Mouse (Mus musculus) forebrain, embryonic 16.5 days (tissue): ENCODE measurements around the gene Pygo2. TPM values are rescaled to one million over a fixed set of nuclear protein-coding genes. Genes with fewer than 3 reads are reported as not detected.
A peak's percentile ranks its signal among the peaks of the same experiment; 100 is the strongest.
"Not testable (repeated sequence)": the region's sequence is repeated elsewhere in the genome, so short reads cannot be mapped to it uniquely, and the experiment has no call there.

Source experiments
- ATAC-seq: fragments of 200-750 bp; cut with Nextera tagmentation; 2 replicates; pipeline ENCODE4 v1.8.0; 2017; ENCODE audit warnings: mild to moderate bottlenecking, moderate library complexity
- H3K27ac ChIP-seq: fragments of 300-500 bp; sonication (generic); 2 replicates; pipeline ENCODE4 v1.5.1; 2014; ENCODE audit warnings: low read length, control low read depth
- H3K27me3 ChIP-seq: fragments of 300-500 bp; sonication (generic); replicated peaks from 2 replicates; pipeline ENCODE4 v1.6.1; 2014; ENCODE audit warnings: low read length; ENCODE audit not compliant: control insufficient read depth, insufficient read depth
- H3K36me3 ChIP-seq: fragments of 300-500 bp; sonication (generic); 2 replicates; pipeline ENCODE4 v1.6.1; 2014; ENCODE audit not compliant: control insufficient read depth, insufficient read depth
- H3K4me1 ChIP-seq: fragments of 300-500 bp; sonication (generic); replicated peaks from 2 replicates; pipeline ENCODE4 v1.6.1; 2014; ENCODE audit warnings: low read length; ENCODE audit not compliant: control insufficient read depth, insufficient read depth
- H3K4me2 ChIP-seq: fragments of 300-500 bp; sonication (generic); 2 replicates; pipeline ENCODE4 v1.6.1; 2014; ENCODE audit warnings: mild to moderate bottlenecking, low read length, control low read depth
- H3K4me3 ChIP-seq: fragments of 300-500 bp; sonication (generic); replicated peaks from 2 replicates; pipeline ENCODE4 v1.5.1; 2014; ENCODE audit warnings: mild to moderate bottlenecking, low read length, control low read depth
- H3K9ac ChIP-seq: fragments of 300-500 bp; sonication (generic); replicated peaks from 2 replicates; pipeline ENCODE4 v1.6.1; 2014; ENCODE audit warnings: low read depth, low read length, control low read depth
- H3K9me3 ChIP-seq: fragments of 300-500 bp; sonication (generic); 2 replicates; pipeline ENCODE4 v1.6.1; 2016; ENCODE audit warnings: low read length; ENCODE audit not compliant: control insufficient read depth
- WGBS: fragments of 180-500 bp; shearing (Covaris S2); extraction: QIAGEN DNeasy Blood & Tissue Kit; methylation state at CpG from one replicate; pipeline ENCODE4 v1.1.7; 2014; 5-methylcytosine and 5-hydroxymethylcytosine counted together
- polyA plus RNA-seq: library from polyadenylated mRNA; unstranded; fragments of >200 nt; fragmentation: Nextera tagmentation; extraction: Ambion mirVana; gene quantifications from 2 replicates; pipeline ENCODE4 v1.2.1, GENCODE M21; 2015

Gene Pygo2
- polyA plus RNA-seq, 1 experiment from 2014 or later, result 40.0 TPM

DNA sequence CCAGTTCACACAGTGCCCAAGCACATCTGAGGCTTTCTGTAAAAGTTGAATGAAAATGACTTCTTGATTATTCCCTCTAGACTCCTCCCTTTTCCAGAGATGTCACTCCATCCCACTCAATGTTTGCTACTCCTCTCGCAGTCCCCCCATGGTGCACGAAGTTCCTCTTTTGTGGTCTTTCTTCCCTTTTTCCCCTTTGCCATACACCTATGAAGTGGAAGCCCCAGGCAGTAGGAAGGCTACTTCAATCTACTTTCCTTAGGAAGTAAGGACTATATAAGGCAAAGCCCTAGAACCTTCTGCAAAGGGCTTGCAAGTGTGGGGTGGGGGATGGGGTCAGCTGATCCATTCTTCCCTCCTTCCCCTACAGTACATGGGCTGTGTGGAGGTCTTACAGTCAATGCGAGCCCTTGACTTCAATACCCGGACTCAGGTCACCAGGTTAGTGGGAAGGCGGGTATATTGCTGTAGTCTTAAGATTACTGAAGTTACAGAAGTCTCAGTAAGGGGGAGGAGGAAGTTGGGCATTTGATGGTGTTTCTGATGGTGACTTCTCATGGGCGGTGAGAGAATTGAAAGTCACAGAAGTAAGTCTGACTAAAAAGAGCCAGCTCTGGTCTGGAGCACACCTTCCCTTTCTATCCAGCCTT, 7.3 kb upstream of the Pygo2 start:
- 75% methylated on average over 6 of the region's 6 CpGs for WGBS
- Histone ChIP-seq H3K9ac (no peak overlapping the region), H3K36me3 (no peaks in the 10 kb centered on the region), H3K27me3 (no peaks in the 10 kb centered on the region), H3K4me3 (no peak overlapping the region), H3K4me1 (peaks cover 20% of the 10 kb centered on the region), H3K27ac (no peak overlapping the region), H3K9me3 (no peaks in the 10 kb centered on the region), H3K4me2 (no peak overlapping the region)
- ATAC-seq, result no peak

DNA sequence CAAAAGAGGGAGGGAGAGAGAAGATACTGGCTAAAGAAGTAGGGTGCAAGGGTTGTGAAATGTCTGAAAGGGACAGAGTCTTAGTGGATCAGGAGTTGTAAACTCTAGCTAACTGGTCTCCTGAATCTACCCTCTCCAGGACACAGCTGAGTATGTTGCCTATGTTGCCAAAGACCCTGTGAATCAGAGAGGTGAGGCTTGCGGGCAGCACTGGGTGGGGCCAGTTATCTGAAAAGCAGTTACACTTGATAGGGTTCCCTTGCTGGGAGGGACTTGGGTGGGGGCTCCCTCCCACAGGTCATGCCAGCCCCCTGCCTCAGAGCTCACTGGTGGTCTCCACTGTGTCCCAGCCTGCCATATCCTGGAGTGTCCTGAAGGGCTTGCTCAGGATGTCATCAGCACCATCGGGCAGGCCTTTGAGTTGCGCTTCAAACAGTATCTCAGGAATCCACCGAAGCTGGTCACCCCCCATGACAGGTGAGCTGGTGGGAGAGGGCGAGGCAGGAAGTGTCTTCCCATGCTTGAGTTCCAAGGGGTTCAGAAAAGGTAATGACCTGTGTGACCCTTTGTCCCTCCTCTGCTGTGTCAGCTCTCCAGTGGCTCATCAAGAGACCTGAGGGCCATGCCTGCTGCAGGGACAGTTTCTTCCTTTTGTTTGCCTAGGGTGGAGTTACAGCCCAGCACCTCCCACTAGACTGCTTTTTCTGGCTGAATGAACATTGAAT, 5.4 kb upstream of the Pygo2 start:
- ATAC-seq, result no peak
- WGBS, result 93% methylated on average over 5 of the region's 5 CpGs

DNA sequence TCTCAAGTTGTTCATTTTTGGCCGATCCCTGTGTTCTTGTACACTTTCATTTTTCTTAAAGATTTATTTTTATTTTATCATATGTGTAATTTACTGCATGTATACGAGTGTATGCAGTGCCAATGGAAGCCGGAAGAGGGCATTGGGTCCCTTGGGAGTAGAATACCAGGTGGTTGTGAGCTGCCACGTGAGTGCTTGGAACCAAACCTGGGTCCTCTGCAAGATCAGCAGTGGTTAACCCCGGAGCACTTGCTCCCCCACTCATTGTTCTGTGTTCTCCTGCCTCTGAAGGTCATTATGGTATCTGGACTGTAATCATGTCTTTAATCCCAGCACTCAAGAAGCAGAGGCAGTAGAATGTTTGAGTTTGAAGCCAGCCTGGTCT, 4.9 kb upstream of the Pygo2 start:
- H3K27ac ChIP-seq, result no peak overlapping the region
- ATAC-seq, result no peak
- WGBS, result 86% methylated on average over 5 of the region's 5 CpGs
- no peaks in the 10 kb centered on the region for H3K27me3 ChIP-seq
- H3K9ac ChIP-seq, result no peak overlapping the region
- H3K4me3 ChIP-seq, result no peak overlapping the region
- no peaks in the 10 kb centered on the region for H3K36me3 ChIP-seq
- peaks cover 12% of the 10 kb centered on the region for H3K4me1 ChIP-seq
- H3K9me3 ChIP-seq, result no peaks in the 10 kb centered on the region
- H3K4me2 ChIP-seq, result no peak overlapping the region

More for the DNA sequence above, 5.4 kb upstream of the Pygo2 start:
- no peak overlapping the region for H3K4me2 ChIP-seq
- no peak overlapping the region for H3K9ac ChIP-seq
- no peak overlapping the region for H3K4me3 ChIP-seq
- no peak overlapping the region for H3K27ac ChIP-seq
- peaks cover 14% of the 10 kb centered on the region for H3K4me1 ChIP-seq
- no peaks in the 10 kb centered on the region for H3K36me3 ChIP-seq
- no peaks in the 10 kb centered on the region for H3K9me3 ChIP-seq
- H3K27me3 ChIP-seq, result no peaks in the 10 kb centered on the region

DNA sequence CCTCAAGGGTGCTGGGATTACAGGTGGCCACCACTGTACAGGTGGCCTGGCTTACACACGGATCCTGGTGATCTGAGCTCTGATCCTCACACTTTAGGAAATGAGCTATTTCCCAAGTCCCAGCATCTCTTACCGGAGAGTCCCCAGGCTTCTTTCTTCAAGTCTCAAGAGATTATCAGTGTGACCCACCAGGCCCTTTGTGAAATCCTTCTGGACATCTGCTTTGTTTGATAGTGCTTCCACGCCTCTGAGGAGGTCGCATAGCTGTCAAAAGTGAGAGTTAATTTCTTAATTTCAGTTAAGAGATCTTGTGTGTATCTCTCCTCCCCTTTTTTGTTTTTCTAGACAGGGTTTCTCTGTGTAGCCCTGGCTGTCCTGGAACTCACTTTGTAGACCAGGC, 4.1 kb upstream of the Pygo2 start:
- no peak for ATAC-seq
- Histone ChIP-seq H3K27ac (no peak overlapping the region), H3K4me2 (no peak overlapping the region), H3K9me3 (no peaks in the 10 kb centered on the region), H3K36me3 (no peaks in the 10 kb centered on the region), H3K9ac (no peak overlapping the region), H3K4me1 (peaks cover 13% of the 10 kb centered on the region), H3K27me3 (no peaks in the 10 kb centered on the region), H3K4me3 (no peak overlapping the region)
- 88% methylated on average over 4 of the region's 4 CpGs for whole genome bisulfite sequencing

DNA sequence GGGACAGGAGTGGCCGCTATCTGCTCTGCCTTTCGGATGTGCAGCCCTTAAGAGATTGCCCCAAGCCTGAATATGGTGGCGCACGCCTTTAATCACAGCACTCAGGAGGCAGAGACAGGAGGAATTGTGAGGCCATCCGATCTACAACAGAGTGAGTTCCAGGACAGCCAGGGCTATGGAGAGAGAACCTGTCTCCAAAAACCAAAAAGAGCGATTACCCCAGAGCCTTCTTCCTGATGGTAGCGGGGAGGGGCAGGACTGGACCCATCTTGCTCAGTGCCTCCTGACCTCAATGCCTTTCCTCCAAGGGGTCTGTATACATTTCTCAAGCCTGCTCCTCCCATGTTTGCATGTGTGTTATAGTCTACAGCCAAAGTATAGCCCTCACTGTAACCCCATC, 993 bp upstream of the Pygo2 start:
- H3K4me2 ChIP-seq, H3K36me3 ChIP-seq, H3K9ac ChIP-seq, H3K27me3 ChIP-seq, H3K4me3 ChIP-seq, ATAC-seq, H3K9me3 ChIP-seq, H3K27ac ChIP-seq: not testable (repeated sequence)
- 95% methylated on average over 6 of the region's 7 CpGs for WGBS
- H3K4me1 ChIP-seq, result peaks cover 15% of the 10 kb centered on the region

DNA sequence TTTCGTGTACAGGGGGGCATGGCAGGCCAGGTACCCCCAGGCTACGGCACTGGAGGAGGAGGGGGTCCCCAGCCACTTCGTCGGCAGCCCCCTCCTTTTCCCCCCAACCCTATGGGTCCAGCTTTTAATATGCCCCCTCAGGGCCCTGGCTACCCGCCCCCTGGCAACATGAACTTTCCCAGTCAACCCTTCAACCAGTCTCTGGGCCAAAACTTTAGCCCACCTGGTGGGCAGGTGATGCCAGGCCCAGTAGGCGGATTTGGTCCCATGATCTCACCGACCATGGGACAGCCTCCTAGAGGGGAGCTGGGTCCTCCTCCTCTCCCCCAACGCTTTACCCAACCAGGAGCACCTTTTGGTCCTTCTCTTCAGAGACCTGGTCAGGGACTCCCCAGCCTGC, 2.6 kb downstream of the Pygo2 start:
- 89% methylated on average over 8 of the region's 8 CpGs for WGBS
- ATAC-seq, result no peak

DNA sequence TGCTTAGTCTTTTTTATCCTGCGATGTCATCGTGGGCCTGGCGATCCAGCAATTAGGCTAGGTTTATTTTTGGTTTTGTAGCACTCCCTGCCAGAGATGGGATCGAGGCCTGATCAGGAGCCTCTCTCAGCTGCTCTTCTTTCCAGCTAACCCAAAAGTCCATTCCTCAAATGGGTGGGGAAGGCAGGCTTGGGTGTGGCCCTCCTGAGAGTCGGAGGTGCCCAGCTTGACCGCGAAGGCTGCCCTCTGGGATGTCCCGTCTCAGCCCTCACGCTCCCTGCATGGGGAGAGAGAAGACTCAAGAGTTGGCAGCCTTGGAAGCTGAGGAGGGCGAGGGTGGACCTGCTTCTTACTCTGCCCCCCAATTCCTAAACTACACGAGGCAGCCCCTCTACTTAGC, 4.5 kb downstream of the Pygo2 start:
- Histone ChIP-seq H3K27ac (no peak overlapping the region), H3K9ac (no peak overlapping the region), H3K4me1 (peaks cover 24% of the 10 kb centered on the region), H3K9me3 (no peaks in the 10 kb centered on the region), H3K4me3 (no peak overlapping the region), H3K4me2 (no peak overlapping the region), H3K27me3 (no peaks in the 10 kb centered on the region), H3K36me3 (0 out of 2 replicates have a peak, but pooled peaks cover 11% of the 10 kb centered on the region)
- WGBS, result 72% methylated on average over 11 of the region's 11 CpGs
- no peak for ATAC-seq

More for the DNA sequence above, 2.6 kb downstream of the Pygo2 start:
- H3K9ac ChIP-seq, result no peak overlapping the region
- H3K4me3 ChIP-seq, result no peak overlapping the region
- no peak overlapping the region for H3K4me2 ChIP-seq
- 0 out of 2 replicates have a peak, but pooled peaks cover 11% of the 10 kb centered on the region for H3K36me3 ChIP-seq
- no peak overlapping the region for H3K27ac ChIP-seq
- H3K27me3 ChIP-seq, result no peaks in the 10 kb centered on the region
- H3K4me1 ChIP-seq, result peaks cover 24% of the 10 kb centered on the region
- H3K9me3 ChIP-seq, result no peaks in the 10 kb centered on the region

DNA sequence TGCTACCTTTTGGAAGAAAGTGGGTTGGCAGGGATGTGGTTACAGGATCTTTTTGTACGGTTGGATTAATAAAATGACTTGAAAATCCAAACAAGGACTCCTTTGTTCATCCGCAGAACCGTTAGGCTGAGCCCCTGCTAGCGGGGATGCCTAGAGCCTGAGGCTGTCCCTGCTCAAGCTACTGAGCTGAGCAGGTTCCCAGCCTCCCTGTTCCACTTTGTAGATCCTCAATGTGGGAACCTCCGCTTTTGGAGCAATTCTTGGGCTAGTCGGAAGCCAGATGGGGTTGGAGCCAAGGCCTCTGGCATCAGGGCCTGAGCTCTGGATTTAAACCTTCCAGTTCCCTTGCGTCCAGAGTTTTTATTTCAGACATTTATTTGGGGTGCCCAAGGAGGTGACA, 5.0 kb downstream of the Pygo2 start:
- Histone ChIP-seq H3K9ac (no peak overlapping the region), H3K27ac (no peak overlapping the region), H3K27me3 (no peaks in the 10 kb centered on the region), H3K4me1 (peaks cover 24% of the 10 kb centered on the region), H3K4me2 (no peak overlapping the region), H3K9me3 (no peaks in the 10 kb centered on the region), H3K36me3 (0 out of 2 replicates have a peak, but pooled peaks cover 11% of the 10 kb centered on the region), H3K4me3 (no peak overlapping the region)
- ATAC-seq, result no peak
- 40% methylated on average over 7 of the region's 7 CpGs for WGBS

DNA sequence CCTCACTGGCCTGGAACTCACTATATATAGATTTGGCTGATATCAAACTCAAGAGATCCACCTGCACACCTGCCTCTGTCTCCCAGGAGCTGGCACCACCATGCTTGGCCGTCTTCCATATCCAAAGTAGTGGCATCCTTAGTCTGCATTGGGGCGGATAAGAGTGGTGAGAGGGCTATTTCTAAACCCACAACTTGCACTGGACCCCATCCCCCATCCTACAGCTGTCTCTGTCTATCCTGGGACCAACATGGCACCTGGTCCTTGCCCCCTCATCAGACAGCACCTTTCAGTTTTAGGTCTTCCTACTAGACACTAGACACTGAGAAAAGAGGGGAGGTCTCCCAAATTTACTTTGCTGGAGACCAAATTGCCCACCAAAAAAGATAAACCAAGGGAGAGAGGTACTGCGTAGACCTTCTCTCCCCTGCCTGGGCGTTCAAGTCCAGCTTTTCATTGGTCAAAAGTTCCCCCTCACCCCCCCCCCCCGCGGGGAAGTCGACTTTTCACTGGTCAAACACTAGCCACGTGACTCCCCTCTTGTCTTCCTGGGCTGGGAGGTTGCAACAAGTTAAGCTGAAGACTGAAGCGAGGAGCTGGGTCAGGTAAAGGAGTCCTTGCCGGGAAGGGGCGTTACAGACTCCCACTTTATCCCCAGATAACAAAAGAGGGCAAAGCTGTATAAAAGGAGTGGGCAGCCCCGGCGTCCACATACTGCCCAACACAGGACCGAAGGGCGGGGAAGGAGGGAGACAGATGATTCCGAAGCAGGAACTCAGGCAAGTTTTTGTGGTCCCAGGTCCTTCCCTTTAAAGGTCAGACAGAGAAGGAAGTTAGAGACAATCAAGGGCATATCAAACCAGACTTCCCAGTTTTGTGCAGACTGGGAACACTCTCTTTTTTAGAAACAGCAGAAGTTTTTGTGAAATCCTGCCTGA, 6.4 kb downstream of the Pygo2 start, which contains the start of gene Pbxip1:
Gene Pbxip1, plus strand, starts transcription at position 531 of the 938 bp plus-strand sequence.
- peak; percentile 26 for ATAC-seq
- H3K4me3 ChIP-seq, result peak within 1 kb of the TSS; percentile 35
- no peaks in the 10 kb centered on the region for H3K9me3 ChIP-seq
- 0 out of 2 replicates have a peak, but pooled peaks cover 11% of the 10 kb centered on the region for H3K36me3 ChIP-seq
- H3K27me3 ChIP-seq, result no peaks in the 10 kb centered on the region
- H3K27ac ChIP-seq, result no peak within 1 kb of the TSS
- WGBS, result 3% methylated on average over 15 of the region's 16 CpGs
- H3K9ac ChIP-seq, result no peak within 1 kb of the TSS
- H3K4me2 ChIP-seq, result peak within 1 kb of the TSS; percentile 46
- H3K4me1 ChIP-seq, result peaks cover 16% of the 10 kb centered on the region
